Mouse (Mus musculus) T-helper 2 cell (primary cell): ENCODE data around the gene Cckar.

ENCODE experiments used
- in situ Hi-C: fragments of 300-600 bp; cut with MboI, MseI; formaldehyde crosslinking; loops from one replicate; pipeline ENCODE4 v1.15.1; 2025; ENCODE audit warnings: high pct_unique_total_duplicates

Gene Cckar

DNA sequence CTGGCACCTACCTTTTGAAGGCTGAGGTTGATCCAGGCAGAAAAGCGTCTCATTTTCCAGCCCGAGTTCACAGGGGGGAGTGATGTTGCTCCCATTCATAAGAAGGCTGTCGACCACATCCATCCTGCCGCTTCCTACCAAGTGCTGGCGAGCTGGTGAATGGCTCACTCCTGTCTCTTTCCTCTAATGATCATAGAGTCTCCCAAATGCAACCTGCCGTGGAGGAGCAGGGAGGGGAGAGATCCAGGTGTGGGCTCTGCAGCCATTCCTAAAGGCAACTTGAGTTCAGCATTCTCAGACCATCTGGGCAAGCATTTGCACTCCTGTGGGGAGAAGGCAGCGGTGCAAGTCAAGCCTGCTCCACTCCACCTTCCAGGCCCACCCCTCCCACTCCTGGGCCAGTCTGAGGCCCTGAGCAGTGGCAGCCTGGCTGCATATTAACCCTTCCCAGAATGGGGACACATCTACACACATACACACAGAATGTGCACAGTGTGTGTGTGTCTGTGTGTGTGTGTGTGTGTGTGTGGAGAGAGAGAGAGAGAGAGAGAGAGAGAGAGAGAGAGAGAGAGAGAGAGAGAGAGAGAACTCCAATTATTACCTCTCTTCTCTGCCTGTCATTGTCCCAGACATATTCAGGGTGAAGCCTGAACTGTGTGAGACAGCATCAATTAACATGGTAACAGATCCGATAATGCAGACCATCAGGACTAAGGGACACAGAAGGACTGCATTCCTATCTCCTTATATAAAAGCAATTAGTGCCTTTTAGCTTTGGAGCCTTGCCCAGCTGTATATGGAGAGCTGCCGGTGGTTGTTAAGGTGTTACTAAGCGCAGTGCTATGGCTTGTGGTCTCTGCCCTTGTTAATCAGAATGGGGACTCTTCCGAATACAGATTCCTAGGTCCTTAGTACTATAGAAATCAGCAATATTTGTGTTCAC is at the start of gene Cckar:
Gene Cckar (minus strand): TSS at position 471 of the 943 bp plus-strand sequence.
- in situ Hi-C loops, result no loop called here

DNA sequence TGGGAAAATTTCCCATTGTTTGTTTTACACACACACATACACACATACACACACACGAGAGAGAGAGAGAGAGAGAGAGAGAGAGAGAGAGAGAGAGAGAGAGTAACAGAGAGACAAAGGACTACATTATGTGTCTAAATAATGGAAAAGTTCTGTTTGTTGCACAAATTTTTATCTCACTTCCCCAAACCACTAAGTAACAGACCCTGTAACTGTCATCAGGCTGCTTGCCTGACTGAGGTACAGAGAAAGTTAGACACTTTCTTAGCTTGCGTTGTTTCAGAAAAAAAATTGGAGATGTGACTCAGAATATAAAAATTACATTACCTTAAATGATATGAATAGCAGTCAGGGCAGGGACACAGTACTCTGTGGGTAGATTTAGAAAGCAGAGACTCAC is 36.6 kb upstream of the Cckar start:
- in situ Hi-C loops, result no loop called here

DNA sequence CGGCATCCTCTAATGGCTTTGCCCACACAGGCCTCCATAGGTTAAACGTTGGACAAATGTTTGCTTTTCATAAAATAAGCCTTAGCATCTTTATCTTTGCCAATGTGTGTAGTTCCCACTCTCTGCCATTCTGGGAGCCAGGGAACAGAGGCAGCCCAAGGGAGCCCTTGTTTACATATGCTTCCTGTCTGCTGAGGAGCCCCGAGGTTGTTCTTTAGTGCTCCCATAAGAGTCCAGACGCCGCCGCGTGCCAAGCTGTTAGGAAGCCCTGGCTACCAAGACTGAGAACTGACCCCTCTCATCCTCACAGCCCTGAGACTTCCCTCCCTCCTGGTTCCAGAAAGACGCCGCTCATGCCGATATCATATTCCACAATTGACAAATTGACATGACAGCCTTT is 25.4 kb upstream of the Cckar start:
- in situ Hi-C loops, result no loop called here

DNA sequence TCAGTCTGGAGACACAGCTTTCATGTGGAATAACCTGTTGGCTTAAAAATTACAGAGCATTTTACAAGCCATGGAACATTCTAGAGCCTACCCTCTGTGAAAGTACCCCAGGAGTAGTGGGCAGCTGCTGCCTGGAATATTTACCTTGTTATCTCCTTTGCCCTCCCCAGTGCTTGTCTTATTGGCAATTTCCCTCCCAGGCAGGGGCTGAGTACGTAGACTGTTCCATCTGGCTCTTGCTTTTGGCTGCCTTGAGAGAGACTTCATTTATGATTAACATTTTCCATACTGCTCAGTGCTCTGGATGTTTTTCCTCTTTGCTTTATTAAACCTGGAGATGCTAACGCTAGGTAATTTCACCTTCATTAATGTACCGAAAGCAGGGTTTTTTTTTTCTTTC is 20.1 kb upstream of the Cckar start:
- in situ Hi-C loops, result no loop called here

DNA sequence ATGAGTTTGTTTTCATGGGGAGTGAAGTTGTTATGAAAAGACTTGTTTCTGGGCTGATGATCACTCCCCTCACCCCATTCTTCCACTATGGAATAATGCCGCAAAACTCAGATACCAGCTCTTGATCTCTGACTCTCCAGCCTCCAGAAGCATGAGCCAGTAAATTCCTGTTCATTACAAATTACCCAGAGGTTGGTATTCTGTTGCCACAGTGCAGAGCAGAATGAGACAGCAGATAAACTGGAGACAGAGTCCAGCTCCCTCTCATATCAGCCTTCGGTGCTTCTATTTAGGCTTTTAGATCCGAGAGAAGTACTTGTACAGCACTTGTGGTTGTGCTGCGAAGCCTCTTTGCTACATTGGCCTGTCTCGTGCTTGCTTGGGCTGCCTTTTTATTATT is 18.5 kb upstream of the Cckar start:
- in situ Hi-C loops, result no loop called here

DNA sequence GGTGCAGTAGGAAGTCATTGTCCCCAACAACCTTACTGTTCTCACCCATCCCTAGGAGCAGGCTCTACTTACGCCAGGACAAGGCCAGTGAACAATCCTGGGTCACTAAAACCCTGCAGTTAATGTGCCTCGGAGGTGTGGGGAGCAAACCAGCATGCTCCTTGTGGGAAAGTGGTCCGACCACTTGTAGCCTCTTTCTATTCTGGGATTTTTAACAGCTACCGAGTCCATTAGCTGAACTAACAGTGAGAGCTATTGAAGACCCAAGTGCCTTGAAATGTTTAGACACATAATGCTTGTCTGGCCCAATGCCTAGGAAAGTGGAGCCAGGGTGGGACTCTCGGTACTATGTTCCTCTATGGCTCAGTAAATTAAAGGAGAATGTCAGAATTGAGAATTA is 9.0 kb upstream of the Cckar start:
- in situ Hi-C loops, result no loop called here

DNA sequence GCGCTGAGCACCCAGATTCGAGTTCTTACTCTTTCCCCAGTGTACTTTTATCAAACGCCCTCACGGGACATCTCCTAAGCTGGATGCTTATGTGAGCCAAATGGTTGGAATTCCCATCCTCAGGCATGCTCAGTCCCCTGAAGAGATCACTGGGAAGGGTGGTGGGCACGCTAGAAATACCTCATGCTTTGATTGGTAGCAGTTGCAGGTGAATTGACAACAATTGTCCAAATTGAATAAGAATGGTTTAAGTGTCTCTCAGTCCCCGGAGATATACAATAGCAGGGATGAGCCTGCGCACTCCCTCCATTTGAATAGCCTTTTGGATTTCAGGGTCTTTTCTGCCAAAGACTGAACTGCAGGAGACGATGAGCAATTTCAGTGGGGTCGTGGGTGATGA is 3.8 kb upstream of the Cckar start:
- in situ Hi-C loops, result no loop called here

DNA sequence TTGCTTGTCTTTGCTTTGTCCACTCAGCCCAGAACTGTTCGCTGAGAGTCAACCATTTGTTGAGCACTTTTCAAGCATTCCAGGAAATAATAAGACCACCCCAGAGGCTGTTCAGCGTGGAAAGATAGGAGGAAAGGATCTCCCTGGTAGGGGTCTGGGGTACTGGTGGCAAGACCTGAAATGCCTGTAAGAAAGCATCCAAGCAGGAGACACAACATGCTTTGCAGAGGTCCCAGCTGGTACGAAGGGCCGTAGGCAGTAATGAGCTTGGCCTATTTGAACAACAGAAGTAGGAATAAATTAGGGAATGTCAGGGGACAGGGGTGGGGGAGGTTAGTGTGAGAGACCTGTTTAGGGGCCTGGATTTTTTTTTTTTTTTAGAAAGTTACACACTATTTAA is 686 bp upstream of the Cckar start:
- in situ Hi-C loops, result no loop called here

DNA sequence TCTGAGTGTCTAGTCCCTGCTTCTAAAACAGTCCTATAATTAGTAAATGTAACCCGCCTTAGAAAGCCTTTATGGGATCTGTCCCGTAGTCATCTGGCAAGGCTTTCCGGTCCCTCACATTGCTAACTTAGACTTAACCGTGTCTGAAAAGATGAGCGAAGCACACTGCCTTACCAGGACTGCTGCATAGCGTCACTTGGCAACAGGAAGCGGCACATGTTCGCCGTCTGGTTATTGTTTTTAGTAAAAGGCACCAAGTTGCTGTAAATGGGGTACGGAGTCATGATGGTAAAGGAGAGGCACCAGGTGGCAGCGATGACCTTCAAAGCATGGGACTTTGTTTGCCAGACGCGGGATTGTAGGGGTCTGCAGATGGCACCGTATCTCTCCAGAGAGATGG is 4.8 kb downstream of the Cckar start:
- in situ Hi-C loops, result no loop called here

DNA sequence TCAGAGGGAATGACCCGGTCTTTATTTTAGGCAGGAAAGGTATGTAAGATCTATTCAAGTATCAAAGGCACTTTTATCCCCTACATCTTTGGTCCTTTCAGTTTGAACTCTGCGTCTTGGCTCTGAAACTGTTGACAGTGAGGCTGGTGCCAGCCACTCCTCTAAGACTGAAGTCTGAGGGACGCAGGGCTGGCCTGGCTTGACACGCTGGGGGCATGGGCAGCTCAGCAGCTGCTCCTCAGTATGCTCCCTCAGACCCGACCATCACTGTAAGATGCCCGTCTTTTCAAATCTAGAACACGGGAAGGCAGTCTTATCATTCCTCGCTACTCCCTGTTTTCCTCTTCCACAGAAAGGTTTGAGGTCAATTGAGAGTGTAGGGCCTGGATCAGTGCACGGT is 9.7 kb downstream of the Cckar start:
- in situ Hi-C loops, result no loop called here

DNA sequence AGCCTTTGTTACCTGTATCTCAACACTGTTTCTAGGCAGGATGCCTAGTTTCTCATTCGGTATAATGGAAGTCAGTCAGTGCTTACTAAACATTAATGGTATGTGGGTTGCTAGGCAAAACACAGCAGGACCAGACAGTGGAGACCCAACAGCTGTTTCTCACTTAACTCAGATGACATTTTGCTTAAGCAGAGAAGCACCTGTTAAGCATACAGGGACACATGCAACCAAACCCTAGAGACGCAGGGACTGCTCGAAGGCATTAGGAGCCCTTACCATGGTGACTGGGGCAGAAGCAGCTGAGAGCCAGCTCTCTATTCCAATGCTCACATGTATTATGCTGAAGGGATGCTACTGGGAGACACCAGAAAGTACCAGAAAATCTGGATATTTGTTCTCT is 10.8 kb downstream of the Cckar start:
- in situ Hi-C loops, result no loop called here

DNA sequence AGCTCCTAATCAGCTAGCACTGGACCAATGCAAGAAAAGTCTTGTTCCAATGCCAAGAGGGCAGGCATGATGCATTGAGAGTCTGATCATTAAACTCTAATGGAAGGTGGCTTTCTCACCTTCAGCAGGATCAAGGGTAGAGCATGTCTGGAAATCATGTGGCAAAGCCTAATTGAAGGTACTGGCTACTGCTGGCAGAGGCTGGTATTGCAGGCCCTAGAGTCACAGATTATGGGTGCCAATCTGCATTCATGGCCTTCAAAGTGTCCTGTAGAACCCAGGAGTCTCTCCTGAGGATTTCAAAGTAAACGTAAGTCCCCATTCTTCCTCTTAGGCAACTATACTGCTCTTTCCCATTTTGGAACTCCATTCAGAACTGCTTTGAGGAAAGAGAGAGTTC is 14.8 kb downstream of the Cckar start:
- in situ Hi-C loops, result no loop called here

DNA sequence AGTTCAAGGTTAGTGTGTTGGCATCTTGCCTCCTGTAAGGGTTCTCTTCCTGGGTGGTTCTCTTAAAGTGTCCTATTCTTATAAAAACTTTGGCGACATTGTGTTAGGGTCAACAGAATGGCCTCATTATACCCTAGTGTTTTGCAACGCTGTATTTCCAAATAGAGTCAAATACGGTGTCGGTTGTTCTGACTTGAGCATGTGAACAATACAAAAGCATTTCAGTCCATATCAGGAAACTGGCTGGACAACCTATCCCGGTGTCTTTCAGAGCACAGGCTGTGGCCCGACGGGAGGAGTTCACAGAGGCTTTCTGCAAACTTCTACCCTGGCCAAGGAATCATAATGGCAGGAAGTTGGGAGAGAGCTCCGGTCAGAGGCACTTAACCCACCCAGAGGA is 15.4 kb downstream of the Cckar start:
- in situ Hi-C loops, result no loop called here

DNA sequence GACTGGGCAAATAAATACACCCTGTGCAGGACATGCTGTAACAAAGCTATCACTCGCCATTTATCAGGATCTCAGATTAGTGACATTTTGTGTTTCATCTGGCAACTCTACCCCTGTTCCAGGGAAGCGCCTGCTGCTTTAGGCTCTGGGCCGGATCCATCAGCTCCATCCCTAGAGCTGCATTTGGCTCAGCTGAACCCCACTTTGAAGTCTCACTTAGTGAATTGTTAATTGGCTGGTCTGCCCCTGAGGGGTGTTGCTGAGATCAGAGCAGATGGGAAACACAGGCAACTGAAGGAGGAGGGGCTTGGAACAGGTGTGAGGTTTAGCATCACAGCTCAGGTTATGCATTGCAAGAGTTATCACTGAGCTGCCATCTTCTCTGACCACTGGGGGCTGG is 15.9 kb downstream of the Cckar start:
- in situ Hi-C loops, result no loop called here

DNA sequence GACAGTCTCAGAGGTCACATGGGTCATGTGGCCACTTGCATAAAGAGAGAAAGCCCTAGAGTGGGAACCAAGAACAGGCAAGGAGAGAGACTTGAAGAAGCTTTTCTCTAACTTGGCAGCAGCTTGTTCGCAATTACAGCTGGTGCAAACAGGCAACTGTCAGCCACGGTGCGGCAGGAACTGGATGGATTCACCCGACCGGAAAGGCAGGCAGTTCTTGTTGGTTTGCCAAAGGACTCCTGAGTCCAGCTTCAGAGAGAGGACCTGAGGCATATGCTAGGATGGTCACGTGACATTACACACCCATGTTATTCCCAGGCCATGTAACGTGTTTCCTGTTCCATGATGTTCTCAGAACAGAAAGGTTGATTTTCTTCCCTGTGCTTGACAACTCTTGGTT is 19.2 kb downstream of the Cckar start:
- in situ Hi-C loops, result no loop called here

DNA sequence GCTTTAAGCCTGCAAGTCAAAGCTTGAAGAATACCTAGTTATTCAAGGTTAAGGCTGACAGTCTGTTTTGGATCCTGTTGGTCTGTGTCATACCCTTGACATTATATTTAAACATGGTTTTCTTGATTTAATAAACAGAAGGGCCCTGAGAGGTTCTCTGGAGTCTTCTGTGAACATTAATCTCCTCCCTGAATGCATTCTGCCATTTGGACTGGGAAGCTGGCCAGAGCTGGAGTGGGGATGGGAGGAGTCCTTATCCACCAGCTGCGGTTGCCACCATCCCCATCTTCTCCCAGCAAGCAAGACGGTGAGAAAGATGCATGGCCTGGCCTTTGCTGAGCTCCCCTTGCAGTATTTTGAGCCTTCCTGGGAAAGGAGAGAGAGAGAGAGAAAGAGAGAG is 21.1 kb downstream of the Cckar start:
- in situ Hi-C loops, result no loop called here

DNA sequence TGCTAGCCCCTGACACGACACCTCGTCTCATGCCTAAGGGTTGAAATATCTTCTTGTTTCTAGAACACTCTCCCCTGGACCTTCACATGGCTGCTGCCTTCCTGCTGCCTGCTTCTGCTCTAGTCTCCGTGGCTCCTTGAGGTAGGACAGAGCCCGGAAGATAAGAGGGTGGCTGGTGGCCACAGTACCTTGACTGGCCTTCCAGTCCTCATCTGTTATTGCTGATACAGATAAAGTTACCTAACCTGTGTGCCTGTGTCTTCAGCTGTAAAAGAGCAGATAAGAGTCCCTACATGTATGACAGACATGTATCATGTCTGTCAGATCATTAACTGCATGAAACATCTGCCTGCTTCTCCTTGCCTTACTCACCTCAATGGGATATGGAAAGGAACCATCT is 21.9 kb downstream of the Cckar start:
- in situ Hi-C loops, result no loop called here

DNA sequence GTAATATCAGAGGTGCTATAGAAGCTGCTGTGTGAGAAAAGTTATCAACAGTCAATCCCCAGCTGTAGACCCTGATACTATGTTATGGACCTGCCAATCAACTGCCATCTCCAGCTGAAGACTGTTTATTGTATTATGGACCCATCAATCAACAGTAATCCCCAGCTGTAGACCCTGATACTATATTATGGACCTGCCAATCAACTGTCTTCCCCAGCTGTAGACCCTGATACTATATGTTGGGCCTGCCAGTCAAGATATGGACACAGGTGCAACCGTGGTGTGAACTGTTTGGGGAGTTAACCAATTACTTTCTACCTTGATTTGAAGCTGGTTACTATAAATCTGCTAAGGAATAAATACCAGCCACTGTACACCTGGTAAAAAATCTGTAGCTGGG is 23.1 kb downstream of the Cckar start:
- in situ Hi-C loops, result no loop called here

DNA sequence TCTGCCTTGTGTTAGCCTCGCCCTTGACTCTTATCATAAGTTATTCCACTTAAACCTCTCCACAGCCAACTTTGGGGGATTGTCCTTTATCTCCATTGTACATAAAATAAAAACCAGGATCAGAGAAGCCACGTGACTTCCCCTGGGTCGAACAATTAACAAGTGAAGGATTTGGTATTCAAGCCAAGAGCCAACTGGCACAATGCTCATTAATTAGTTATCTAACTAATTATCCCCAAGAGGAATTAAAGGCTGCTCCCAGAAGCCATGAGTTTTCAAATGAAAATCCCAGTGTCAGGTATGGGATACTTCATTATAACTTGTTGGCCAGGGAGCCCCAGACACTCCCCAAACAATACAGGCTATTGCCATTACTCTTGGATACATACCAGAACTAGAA is 23.6 kb downstream of the Cckar start:
- in situ Hi-C loops, result no loop called here

DNA sequence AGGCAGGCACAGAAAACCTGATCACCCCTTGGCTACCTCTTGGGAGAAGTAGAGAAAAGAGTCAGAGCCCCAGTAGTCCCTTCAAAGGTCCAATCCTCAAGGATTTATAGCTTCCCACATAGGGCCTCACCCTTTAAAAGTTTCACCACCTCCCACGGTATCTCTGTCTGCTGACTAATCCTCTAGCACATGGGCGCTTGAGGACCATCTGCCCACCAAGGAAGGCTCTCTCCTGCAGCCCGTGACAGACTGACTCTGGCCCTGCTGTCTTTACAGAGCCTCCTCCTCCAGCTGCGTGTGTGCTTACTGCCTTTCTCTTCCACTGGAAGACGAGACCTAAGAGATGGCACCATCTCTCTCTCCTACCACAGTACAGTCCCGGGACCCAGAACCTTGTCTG is 27.9 kb downstream of the Cckar start:
- in situ Hi-C loops, result loop anchor here (10.0 kb wide), 1 partner anchor 435 kb away; no protein-coding TSS in a partner anchor

DNA sequence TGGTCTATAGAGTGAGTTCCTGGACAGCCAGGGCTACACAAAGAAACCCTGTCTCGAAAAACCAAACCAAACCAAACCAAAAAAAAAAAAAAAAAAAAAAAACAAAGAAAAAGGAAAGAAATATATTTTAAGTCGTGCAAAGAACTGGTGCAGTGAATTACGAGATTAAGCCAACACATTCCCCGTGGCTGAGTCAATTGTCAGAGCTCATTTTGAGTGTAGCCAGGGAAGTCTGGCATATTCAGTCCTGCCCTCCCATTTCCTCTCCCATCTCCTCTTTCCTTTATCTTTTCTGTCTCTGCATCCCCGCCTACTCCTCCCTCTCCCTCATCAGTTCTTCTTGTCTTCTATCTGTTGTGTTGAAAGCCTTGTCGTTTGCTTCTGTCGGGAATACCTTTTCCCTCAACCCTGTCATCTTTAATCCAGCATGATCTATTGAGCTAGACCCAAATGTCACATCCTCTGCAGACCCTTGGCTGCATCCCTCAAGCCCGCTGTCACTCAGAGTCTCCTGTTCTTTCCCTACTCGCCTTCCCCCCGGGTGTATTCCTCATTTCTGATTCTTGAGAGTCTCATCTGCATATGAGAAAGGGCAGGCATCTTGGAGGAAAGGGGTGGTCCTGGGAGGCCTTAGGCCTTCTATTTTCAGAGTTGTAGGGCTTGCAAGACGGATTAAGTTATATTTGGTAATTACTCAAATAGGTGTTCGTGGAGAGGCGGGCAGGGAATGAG is 29.3 kb downstream of the Cckar start:
- in situ Hi-C loops, result loop anchor here (10.0 kb wide), 1 partner anchor 437 kb away; no protein-coding TSS in a partner anchor

DNA sequence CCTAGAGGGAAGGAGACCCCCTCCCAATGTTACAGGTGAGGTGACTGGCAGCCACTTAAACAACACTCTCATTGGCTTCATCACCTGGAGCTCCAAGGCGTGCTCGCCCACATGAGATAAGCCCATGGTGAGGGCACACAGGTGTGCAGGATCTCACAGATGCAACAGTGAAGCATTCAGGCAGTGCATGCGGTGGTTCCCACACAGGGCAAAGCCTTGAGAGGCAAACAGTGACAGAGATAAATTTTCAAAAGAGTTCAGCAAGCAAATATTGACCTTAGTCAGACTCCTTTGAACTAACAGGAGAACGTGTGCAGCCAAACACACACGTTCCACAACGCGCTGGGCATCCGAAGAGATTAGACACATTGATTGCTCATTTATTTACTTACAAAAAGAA is 30.8 kb downstream of the Cckar start:
- in situ Hi-C loops, result loop anchor here (10.0 kb wide), 1 partner anchor 438 kb away; no protein-coding TSS in a partner anchor
